Mouse (Mus musculus) testis, adult 2 months (tissue): ENCODE data around the gene Pdcd10.

Experiments
- CTCF ChIP-seq: fragments of 200-500 bp; IDR thresholded peaks from 2 replicates; pipeline ENCODE4 v1.5.1; 2012; ENCODE audit warnings: low read depth, mild to moderate bottlenecking, inconsistent platforms, low read length, moderate library complexity; ENCODE audit not compliant: control insufficient read depth, insufficient read depth, insufficient replicate concordance
- POLR2A ChIP-seq: fragments of 200-500 bp; IDR thresholded peaks from 2 replicates; pipeline ENCODE4 v1.6.1; 2012; ENCODE audit warnings: low read depth, mild to moderate bottlenecking, inconsistent platforms, low read length, moderate library complexity; ENCODE audit not compliant: control insufficient read depth

- TF ChIP-seq CTCF (peak; percentile 11; the same call in 1 of the 2 replicates), POLR2A (no peak)
These were observed 22.7 kb upstream of the Pdcd10 start for GRCm38 (mm10) chr3:75579352-75579751.
